Mouse (Mus musculus) ZHBTc4 (cell line): ENCODE data around the gene Tubb3.
A peak's percentile ranks its signal among the peaks of the same experiment; 100 is the strongest.
"Not testable (repeated sequence)": the region's sequence is repeated elsewhere in the genome, so short reads cannot be mapped to it uniquely, and the experiment has no call there.

ENCODE experiments used
- DNase-seq: peaks from one replicate; pipeline ENCODE4 v3.0.0-alpha.2; 2011; ENCODE audit warnings: low read depth, low spot score

Tubb3 gene

DNA sequence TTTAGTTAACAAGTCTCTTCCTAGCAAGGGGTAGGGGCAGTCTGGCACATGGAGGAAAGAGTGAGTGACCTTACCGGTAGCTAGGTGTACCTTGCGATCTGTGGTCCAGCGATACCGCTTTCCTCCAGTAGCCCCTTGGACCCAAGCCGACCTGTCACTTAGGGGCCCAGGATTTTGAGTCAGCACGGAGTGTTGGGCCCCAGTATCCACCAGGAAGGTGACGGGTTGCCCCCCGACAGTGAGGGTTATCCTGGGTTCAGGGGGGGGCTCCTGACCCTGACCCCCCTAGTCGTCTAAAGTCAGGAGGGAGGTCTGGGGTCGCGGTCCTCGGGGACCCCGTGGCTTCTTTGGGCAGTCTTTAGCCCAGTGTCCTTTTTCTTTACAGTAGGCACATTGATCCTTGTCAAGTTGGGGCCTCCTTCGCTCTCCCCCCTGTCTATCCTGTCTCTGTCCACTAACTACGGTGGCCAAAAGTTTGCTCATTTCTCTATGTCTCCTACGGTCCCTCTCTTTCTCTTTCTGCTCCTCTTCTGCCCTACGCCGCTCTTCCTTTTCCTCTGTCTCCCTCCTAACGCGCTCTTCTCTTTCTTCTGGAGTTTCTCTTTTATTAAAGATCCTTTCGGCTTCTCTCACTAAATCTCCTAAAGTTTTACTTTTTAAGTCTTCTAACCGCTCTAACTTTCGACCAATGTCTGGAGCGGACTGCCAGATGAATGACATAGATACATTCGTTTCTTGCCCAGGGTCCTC is 20.6 kb downstream of the Tubb3 start:
- DNase-seq: no peak

DNA sequence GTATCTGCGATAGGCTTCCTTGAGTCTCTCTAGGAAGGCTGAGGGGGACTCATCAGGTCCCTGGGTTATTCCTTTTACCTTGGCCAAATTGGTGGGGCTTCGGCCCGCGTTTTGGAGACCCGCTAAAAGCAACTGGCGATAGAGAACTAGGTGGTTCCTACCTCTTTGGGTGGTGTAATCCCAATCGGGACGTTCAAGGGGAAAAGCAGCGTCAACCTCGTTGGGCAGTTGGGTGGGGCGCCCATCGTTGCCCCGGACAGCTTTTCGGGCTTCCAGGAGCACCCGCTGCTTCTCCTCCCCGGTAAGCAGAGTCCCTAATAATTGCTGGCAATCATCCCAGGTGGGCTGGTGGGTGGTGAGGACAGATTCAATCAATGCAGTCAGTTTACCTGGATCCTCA is 21.2 kb downstream of the Tubb3 start:
- no peak for DNase-seq

DNA sequence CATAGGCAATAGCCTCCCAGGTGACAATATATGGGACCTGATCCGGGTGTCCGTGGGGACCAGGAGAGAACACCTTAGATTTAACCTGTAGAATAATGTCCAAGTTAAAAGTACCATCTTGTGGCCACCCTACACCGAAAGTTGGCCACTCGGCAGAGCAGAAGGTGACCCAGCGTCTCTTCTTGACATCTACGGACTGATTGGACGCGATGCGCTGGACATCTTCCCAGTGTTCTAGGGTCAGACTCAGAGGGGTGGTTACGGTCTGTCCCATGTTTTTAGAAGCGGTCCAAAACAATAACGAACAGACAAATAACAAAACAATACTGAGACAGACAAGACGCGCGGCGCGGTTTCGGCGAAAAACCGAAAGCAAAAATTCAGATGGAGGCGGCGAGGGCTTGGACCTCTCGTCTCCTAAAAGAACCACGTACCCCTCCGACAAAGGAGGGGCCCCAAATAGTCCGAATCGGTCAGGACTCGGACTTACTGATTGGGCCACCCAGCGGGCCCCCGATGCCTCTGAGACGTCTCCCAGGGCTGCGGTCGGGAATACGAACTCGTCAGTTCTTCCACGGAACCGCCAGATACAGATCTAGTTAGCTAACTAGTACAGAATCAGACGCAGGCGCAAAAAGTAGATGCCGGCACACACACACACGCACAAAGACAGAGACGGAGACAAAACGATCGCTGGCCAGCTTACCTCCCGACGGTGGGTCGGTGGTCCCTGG is 22.2 kb downstream of the Tubb3 start:
- DNase-seq: not testable (repeated sequence)

DNA sequence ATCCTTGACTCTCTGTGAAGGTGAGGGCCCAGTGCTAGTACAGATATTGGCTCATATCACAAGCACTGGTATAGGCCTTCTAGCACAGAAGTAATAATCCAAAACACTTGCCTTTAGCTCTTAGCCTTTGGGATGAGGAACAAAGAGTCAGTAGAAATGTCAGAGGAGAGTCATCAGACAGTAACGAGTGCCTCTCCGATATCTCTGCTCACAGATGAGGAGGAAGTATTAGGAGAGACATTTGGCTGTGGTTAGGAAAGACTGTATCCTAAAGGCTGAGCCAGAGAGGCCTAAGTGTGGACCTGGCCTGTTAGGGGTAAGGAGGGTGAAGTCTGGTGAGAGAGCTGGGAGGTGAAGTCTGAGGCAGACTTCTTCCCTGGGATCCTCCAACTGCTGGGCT is 30.6 kb downstream of the Tubb3 start:
- no peak for DNase-seq

DNA sequence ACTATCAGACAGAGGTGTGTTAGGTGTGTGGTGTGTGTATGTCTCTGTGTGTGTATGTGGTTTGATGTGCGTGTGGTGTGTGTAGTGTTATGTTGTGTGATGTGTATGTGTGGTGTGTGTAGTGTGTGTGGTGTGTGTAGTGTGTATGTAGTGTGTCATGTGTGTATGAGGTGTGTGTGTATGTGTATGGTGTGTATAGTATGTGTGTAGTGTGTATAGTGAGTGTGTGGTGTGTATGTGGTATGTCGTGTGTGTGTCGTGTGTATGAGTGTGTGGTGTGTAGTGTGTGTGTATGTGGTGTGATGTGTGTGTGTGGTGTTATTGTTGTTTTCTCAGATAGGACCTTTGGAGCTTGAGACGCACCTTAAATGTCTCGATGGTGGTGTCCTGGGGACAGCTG is 31.1 kb downstream of the Tubb3 start:
- DNase-seq: no peak

DNA sequence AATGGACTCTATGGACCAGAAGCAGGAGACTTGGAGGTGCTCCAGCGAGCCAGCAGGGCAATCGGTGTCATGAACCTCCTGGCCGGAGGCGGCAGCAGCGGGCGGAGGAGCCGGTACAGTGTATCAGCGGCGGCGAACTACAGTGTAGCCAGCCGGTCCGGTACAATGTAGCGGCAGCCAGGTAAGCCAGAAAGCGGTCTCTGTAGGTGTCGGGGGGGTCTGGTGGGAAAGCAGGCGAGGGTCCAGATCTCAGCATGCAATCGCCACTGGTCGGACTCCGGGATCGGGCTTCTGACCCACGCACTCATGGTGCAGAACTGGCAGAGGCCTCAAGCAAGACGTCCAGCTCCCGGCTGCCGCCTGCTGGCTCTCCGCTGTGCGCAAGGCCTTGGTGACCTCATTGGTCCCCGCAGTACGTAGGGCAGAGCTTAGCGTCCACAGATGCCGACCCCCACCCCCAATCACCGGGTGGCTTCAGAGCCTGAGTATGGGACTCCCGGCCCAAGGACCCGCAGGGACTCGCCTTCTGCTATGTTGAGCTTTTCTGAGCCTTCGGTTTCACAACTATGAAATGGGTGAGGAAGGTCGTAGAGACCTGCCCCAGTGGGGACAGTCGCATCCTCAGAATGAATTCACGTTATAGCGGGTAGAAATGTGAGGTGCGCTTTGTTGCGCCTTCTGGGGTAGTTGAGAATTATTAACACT is 31.8 kb downstream of the Tubb3 start:
- peak; percentile 92 for DNase-seq

DNA sequence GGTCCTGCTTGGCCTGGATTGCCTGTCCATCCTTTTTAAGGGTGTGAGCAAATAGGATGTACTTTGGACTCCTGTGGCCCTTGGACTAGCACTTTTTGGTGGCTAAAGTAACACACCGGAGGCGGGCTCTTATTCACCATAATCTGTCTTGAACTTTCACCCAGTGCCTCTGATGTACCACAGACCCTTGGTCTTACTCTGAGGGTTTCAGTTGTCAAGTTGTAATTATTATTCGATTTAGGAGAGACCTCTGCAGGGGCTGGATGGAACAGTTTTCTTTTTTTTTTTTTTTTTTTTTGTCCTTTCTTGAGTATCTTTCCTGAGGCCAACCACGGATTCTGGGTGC is 32.3 kb downstream of the Tubb3 start:
- DNase-seq: no peak

DNA sequence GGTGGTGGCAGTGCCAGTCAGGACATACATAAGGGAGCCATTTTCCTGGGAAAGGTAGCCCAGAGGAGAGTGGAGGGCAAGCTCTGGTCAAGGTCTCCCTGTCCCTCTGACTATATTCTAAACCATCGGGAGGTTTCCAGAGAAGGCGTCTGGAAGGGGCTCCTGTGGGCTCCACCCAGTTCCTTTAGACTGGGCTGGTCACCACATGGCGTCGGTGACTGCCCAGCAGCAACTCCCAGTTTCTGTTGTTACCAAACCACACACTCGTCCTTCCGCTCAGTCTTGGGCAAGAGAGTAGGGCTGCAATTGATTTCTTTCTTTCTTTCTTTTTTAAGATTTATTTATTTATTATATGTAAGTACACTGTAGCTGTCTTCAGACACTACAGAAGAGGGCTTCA is 32.9 kb downstream of the Tubb3 start:
- peak; percentile 0 for DNase-seq

DNA sequence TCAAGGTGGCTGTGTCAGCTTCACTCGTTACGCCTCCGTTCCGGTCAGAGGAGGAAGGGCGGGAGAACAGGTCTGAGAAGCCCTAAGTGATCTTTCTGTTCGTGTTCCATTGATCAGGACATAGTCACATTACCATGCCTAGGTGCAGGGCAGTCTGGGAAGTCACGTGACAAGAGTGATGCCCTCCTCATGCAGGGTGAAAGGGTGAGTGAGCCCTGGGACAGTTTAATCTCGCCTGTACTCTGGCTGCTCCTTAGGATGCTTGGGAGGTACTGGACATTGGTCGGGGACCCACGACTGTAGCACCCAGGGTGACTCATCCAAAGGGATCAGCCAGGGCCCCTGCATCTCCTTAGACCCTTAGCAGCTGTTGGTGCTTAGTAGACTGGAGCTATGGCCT is 34.8 kb downstream of the Tubb3 start:
- DNase-seq: peak; percentile 30

DNA sequence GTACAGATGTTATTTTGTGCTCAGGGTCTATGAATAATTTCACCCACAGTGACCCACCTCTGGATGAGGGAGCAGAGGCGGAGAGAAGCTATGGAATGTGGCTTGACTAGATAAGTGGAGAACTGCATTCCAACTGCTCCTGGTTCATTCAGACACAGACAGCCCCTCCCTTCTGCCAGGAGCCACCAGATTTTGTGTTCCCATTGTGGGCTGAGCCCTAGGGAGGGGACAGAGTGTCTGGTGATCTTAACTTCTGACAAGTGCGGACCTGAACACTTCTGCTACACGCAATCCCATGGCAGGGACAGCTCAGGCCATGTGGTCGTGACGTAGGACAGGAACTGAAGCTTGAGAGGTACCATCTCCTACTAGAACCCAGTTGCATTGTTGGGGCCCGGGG is 35.6 kb downstream of the Tubb3 start:
- peak; percentile 89 for DNase-seq

DNA sequence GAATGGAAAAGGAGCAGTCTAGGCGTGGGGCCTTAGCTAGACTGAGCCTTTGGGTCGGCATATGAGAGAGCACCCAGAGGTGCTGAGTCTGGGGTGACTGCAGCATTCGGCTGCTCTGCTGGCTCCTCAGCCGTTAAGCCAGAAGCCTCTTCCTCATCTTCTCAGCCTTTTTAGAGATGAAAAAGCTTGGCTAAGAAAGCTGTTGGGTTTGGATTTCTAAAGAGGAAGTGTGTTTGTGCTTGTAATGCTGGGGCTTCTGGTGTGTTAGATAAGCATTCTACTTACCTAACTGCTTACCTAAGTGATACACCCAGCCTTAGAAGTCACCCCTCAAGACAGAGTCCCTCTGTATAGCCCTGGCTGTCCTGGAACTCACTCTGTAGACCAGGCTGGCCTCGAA is 39.6 kb downstream of the Tubb3 start:
- peak; percentile 0 for DNase-seq

DNA sequence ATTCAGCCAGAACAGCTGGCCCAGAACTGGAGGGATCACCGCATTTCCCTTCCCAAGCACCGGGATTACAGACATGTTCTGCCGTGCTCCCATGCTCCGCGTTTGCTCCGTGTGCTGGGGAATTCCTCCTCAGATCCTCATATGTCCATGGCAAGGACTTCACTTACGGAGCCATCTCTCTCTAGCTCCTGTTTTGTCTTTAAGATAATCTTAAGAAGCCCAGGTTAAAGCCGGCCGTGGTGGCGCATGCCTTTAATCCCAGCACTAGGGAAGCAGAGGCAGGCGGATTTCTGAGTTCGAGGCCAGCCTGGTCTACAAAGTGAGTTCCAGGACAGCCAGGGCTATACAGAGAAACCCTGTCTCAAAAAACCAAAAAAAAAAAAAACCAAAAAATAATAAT is 40.5 kb downstream of the Tubb3 start:
- DNase-seq: peak; percentile 1

DNA sequence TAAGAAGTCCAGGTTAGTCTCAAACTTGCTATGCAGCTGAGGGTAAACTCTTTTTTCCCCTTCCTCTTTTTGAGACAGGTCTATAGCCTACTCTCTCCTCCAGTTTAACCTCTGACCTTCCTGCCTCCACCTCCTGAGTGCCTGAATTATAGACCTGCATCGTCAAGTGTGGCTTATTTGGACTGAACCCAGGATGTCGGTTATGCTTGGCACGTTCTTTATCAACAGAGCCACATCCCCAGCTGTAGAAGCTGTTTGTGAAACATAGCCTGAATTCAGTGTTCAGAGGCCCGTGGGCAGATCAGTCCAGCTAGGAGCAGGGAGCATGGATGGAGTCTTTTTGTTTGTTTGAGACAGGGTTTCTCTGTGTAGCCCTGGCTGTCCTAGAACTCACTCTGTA is 40.9 kb downstream of the Tubb3 start:
- peak; percentile 0 for DNase-seq

DNA sequence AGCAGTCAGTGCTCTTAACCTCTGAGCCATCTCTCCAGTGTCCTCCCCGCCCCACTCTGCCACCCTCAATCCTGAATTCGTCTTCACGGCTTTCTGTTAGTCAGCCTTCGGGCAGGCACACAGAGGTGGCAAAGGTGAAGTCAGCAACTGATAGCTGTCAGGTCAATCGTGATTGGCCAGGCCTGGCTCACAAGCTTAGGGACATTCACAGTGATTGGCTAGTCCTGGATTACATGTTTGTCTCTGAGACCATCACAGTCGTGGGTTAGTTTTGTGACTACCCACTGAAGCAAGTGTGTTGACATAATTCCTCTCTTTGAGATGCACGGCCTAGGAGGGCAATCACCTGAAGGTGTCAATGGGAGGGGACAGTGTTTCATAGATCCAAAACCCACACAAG is 42.1 kb downstream of the Tubb3 start:
- DNase-seq: peak; percentile 64

DNA sequence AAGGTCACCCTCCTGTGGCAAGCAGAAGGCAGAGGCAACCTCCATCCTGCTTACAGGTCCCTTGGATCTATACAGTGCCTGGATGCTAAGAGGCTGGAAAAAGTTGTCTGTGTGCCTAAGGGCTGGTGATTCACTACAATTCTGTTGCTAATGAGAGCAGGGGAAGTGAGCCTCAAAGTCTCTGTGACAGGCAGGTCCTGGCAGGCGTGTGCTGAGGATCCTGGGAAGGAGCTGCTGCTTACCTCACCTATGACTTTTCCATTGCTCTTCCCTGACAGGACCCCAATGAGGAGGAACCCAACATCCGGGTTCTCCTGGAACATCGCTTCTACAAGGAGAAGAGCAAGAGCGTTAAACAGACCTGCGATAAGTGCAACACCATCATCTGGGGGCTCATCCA is 42.7 kb downstream of the Tubb3 start:
- DNase-seq: peak; percentile 98

DNA sequence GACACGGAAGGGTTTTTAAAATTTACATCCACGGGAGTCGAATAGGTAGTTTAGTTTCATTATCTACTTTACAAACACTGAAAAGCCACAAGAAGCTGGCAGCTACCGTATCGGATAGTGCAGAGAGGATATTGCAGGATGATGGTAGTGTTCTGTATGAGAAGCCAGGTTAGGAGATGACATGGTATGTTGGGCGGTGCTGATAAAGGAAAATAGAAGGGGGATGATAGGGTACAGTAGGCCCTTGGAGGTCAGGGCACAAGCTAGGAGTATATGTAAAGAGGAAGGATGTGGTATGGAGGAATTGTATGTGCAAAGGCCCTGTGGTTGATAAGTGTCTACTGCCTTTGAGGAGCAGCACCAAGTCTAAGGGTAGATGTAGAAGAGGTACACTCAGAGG is 43.3 kb downstream of the Tubb3 start:
- peak; percentile 0 for DNase-seq

DNA sequence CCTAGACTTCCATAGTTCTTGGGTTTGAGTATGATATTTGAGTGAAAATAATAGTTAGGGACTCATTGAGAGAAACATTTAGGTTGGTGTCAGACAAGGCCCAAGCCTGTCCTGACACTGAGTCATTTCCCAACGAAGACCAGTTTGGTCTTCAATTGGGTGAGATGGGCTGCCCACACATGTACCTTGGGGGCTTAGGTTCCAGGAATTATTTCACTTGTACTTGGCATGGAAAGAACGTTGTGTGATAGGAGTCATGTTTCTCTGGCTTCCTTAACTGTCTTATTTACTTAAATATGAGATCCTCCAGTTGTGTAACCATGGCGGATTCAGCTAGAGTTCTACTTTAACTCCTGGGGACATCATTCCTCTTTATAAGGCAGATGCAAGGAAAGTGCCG is 52.4 kb downstream of the Tubb3 start:
- no peak for DNase-seq

DNA sequence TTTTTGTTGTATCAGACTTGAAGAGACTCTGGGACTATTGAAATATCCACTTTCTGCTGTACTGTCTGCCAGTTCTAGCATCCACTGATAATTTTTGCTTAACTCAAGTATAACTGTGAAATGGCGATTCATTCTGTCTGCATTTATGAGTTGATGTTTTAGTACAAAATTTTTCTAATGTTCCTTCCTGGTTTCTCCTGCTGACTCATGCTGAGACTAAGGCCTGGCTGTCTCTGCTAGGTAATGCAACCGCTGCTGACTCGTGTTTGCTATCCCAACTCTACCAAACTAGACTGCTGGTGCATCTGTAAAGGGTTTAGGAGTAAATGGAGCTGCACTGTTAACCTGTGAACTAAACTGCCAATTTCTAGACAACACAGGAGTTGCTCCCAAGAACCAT is 56.3 kb downstream of the Tubb3 start:
- DNase-seq: peak; percentile 4
